Mouse (Mus musculus): Measurements from ENCODE around the gene Coro1c. TPM values are rescaled to one million over a fixed set of nuclear protein-coding genes. Genes with fewer than 3 reads are reported as not detected.

Gene Coro1c
- polyA plus RNA-seq, 1 experiment from 2014 or later, result 230 TPM

DNA sequence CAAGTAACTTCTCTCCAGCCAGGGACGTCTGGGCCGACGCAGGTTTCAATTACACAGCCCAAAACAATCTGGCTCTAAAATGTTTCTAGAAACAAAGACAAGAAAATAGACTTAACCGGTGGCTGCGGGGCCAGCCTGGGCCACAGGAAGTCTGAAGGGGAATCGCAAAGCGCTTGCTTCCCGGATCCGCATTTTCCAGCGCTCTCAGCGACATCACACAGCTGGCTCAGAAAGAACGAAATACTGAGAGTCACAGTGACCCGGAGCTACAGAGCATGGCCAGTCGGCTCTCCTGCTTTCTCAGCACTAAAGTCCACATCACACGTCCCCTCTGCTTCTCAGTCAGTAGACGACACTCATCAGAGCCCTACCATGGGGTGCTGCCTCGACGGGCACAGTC is 17.7 kb downstream of the Coro1c start:
- no peak overlapping the region for H3K4me3 ChIP-seq (replicated peaks; ENCODE audit: low read length)
- H3K9me3 ChIP-seq (ENCODE audit: control insufficient read depth, low read length), result no peaks in the 10 kb centered on the region
- peaks cover 37% of the 10 kb centered on the region for H3K4me1 ChIP-seq (replicated peaks; ENCODE audit: control insufficient read depth, insufficient read depth, low read length)
- no peak for ATAC-seq
- H3K36me3 ChIP-seq (ENCODE audit: control insufficient read depth, insufficient read depth), result no peaks in the 10 kb centered on the region
- no peak overlapping the region for H3K4me2 ChIP-seq (ENCODE audit: low read length)
- H3K27me3 ChIP-seq (replicated peaks; ENCODE audit: control insufficient read depth, insufficient read depth, low read length), result no peaks in the 10 kb centered on the region
- 82% methylated on average over 18 of the region's 18 CpGs for WGBS
- no peak overlapping the region; the same call in 1 of the 2 replicates for H3K27ac ChIP-seq (ENCODE audit: low read length)
- H3K9ac ChIP-seq (replicated peaks; ENCODE audit: low read depth, low read length), result no peak overlapping the region

DNA sequence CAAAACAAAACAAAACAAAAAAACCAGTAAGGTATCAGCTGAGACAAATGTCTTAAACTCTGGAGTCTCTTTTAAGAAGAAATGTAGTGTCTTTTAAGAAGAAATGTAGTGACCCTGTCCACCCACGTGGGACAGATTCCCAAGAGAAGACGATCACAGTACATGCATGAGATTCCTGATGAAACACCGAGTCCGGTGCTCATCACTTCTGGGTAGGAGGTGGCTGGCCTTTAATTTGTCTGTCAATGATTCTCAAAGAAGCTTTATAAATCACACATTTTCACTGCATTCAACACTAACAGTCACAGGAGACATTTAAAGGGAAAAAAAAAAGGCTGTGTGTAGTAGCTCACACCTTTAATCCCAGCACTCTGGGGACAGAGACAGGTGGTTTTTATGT is 18.6 kb downstream of the Coro1c start:
- peak overlapping the region; percentile 20; the same call in 1 of the 2 replicates for H3K27ac ChIP-seq (ENCODE audit: low read length)
- ATAC-seq, result no peak
- 66% methylated on average over 4 of the region's 4 CpGs for WGBS
- no peak overlapping the region for H3K4me3 ChIP-seq (replicated peaks; ENCODE audit: low read length)
- H3K9me3 ChIP-seq (ENCODE audit: control insufficient read depth, low read length), result no peaks in the 10 kb centered on the region
- no peaks in the 10 kb centered on the region for H3K27me3 ChIP-seq (replicated peaks; ENCODE audit: control insufficient read depth, insufficient read depth, low read length)
- no peaks in the 10 kb centered on the region for H3K36me3 ChIP-seq (ENCODE audit: control insufficient read depth, insufficient read depth)
- H3K4me2 ChIP-seq (ENCODE audit: low read length), result no peak overlapping the region
- peaks cover 47% of the 10 kb centered on the region for H3K4me1 ChIP-seq (replicated peaks; ENCODE audit: control insufficient read depth, insufficient read depth, low read length)
- no peak overlapping the region for H3K9ac ChIP-seq (replicated peaks; ENCODE audit: low read depth, low read length)

DNA sequence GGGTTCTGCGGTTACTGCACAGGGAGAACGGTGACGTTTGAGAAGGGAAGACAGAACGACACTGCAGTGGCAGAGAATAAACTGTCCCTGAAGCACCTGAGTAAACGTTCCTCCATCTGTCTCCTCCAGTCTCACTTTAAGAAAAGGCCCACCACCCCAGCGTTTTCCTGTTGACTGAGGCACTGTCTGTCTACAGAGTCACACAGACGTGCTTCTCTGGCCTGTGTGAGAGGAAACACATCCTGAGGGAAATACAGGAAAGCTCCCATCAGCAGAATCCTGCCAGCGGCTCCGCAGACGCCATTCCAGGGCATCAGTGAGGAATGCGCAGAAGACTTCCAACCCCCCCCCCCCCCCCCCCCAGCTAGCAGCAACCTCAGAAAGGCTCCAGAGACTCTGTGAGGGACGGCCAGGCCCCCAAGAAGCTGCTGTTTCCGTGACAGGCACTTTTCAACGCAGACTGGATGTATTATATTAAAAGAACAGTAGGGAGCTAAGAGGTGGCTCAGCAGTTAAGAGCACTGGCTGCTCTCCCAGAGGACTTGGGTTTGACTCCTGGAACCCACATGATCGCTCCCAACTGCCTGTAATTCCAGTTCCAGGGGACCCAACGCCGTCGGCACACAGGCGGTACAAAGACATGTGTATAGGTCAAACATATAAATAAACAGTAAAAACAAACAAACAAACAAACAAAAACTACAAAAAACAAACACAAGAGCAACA is 19.2 kb downstream of the Coro1c start:
- Histone ChIP-seq H3K9ac (replicated peaks; ENCODE audit: low read depth, low read length) (peak overlapping the region; percentile 8; the same call in 1 of the 2 replicates), H3K4me3 (replicated peaks; ENCODE audit: low read length) (no peak overlapping the region), H3K27me3 (replicated peaks; ENCODE audit: control insufficient read depth, insufficient read depth, low read length) (no peaks in the 10 kb centered on the region), H3K27ac (ENCODE audit: low read length) (peak overlapping the region; percentile 73), H3K36me3 (ENCODE audit: control insufficient read depth, insufficient read depth) (no peaks in the 10 kb centered on the region), H3K4me1 (replicated peaks; ENCODE audit: control insufficient read depth, insufficient read depth, low read length) (peaks cover 44% of the 10 kb centered on the region), H3K9me3 (ENCODE audit: control insufficient read depth, low read length) (no peaks in the 10 kb centered on the region), H3K4me2 (ENCODE audit: low read length) (no peak overlapping the region)
- ATAC-seq, result no peak
- WGBS, result 24% methylated on average over 19 of the region's 19 CpGs

DNA sequence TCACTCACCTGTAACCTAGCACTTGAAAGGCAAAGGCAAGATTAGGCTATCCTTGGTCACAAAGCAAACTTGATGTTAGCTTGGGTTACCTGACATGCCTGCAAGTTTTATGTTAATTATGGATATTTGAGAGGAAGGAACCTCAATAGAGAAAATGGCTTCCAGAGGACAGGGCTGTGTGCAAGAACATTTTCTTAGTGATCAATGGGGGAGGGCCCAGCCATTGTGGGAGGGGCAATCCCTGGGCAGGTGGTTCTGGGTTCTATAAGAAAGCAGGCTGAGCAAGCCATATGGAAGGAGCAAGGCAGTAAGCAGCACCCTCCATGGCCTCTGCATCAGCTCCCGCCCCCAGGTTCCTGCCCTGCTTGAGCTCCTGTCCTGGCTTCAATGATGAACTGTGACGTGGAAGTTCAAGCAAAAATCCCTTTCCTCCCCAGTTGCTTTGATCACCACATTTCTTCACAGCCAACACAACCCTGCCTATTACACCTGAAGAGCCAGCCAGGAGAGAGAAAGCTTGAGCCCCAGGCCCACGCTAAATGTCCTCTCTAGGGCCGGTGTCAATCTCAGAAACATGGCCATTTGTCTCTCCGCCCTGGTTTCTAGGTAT is 20.3 kb downstream of the Coro1c start:
- no peak for ATAC-seq
- WGBS, result 87% methylated on average over 5 of the region's 5 CpGs
- Histone ChIP-seq H3K27me3 (replicated peaks; ENCODE audit: control insufficient read depth, insufficient read depth, low read length) (no peaks in the 10 kb centered on the region), H3K9me3 (ENCODE audit: control insufficient read depth, low read length) (no peaks in the 10 kb centered on the region), H3K9ac (replicated peaks; ENCODE audit: low read depth, low read length) (no peak overlapping the region), H3K36me3 (ENCODE audit: control insufficient read depth, insufficient read depth) (no peaks in the 10 kb centered on the region), H3K4me1 (replicated peaks; ENCODE audit: control insufficient read depth, insufficient read depth, low read length) (peaks cover 55% of the 10 kb centered on the region), H3K4me2 (ENCODE audit: low read length) (no peak overlapping the region), H3K27ac (ENCODE audit: low read length) (no peak overlapping the region), H3K4me3 (replicated peaks; ENCODE audit: low read length) (no peak overlapping the region)

DNA sequence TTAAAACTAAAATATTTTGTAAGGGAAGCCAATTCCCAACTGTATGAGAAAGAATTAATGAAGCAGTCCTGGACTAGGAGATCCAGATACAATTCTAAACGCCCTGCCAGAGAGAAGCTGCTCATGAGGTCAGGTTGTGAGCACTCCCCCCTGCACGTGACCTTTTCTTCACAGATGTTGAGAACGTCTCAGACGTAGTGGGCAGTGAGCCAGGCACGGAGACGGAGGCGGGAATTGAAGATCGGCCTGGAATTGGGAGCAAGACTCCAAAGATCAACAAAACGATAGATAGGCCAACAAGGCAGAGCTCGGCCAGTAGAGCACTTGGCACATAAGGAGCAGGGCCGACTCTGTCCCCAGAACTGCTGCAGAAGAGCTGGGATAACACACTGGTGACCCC is 21.4 kb downstream of the Coro1c start:
- no peak overlapping the region for H3K4me2 ChIP-seq (ENCODE audit: low read length)
- H3K9me3 ChIP-seq (ENCODE audit: control insufficient read depth, low read length), result no peaks in the 10 kb centered on the region
- H3K27me3 ChIP-seq (replicated peaks; ENCODE audit: control insufficient read depth, insufficient read depth, low read length), result no peaks in the 10 kb centered on the region
- H3K36me3 ChIP-seq (ENCODE audit: control insufficient read depth, insufficient read depth), result no peaks in the 10 kb centered on the region
- H3K27ac ChIP-seq (ENCODE audit: low read length), result no peak overlapping the region; the same call in 1 of the 2 replicates
- ATAC-seq, result no peak
- no peak overlapping the region for H3K4me3 ChIP-seq (replicated peaks; ENCODE audit: low read length)
- H3K9ac ChIP-seq (replicated peaks; ENCODE audit: low read depth, low read length), result no peak overlapping the region
- H3K4me1 ChIP-seq (replicated peaks; ENCODE audit: control insufficient read depth, insufficient read depth, low read length), result peaks cover 67% of the 10 kb centered on the region
- WGBS, result 47% methylated on average over 11 of the region's 11 CpGs

DNA sequence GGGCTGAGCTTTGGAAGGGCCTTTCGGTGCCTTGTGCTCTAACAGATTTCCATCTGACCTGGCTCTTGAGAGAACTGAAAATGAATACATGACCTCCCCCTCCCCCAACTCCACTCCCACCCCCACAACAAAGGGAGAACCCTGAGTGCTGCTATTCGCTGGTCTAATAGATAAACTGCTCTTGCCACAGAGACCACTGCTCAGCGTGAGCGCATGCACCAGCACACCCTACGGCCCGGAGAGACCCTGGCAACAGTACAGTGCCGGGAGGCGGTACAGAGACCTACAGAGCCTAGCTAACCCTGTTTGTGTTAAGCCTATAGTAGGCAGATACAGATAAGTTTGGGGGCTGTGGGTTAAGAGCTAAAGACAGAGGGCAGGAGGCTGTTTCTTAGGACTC is 22.9 kb downstream of the Coro1c start:
- Histone ChIP-seq H3K36me3 (ENCODE audit: control insufficient read depth, insufficient read depth) (no peaks in the 10 kb centered on the region), H3K4me1 (replicated peaks; ENCODE audit: control insufficient read depth, insufficient read depth, low read length) (peaks cover 72% of the 10 kb centered on the region), H3K4me3 (replicated peaks; ENCODE audit: low read length) (no peak overlapping the region), H3K4me2 (ENCODE audit: low read length) (no peak overlapping the region), H3K9me3 (ENCODE audit: control insufficient read depth, low read length) (no peaks in the 10 kb centered on the region), H3K9ac (replicated peaks; ENCODE audit: low read depth, low read length) (no peak overlapping the region), H3K27ac (ENCODE audit: low read length) (no peak overlapping the region), H3K27me3 (replicated peaks; ENCODE audit: control insufficient read depth, insufficient read depth, low read length) (no peaks in the 10 kb centered on the region)
- no peak for ATAC-seq
- 50% methylated on average over 8 of the region's 8 CpGs for WGBS

DNA sequence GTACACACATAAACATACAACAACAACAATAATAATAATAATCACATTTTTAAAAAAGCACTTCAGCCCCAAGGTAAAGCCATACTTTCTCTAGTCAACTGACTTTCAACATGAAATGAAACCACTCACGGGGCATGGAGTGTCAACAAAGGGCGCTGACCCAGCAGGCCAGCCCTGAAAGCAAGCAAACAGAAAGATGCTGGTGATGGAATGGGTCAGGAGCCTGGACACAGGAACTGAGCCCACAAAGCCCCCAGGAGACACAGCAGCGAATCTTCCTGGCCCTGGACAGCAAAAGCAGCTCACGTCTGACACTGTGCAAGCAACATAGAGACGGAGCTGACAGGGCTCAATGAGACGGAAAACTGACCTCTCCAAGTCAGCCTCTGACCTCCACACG is 23.8 kb downstream of the Coro1c start:
- ATAC-seq, result no peak
- Histone ChIP-seq H3K9ac (replicated peaks; ENCODE audit: low read depth, low read length) (no peak overlapping the region), H3K4me2 (ENCODE audit: low read length) (no peak overlapping the region), H3K4me1 (replicated peaks; ENCODE audit: control insufficient read depth, insufficient read depth, low read length) (peaks cover 67% of the 10 kb centered on the region), H3K36me3 (ENCODE audit: control insufficient read depth, insufficient read depth) (no peaks in the 10 kb centered on the region; the same call in 1 of the 2 replicates), H3K27ac (ENCODE audit: low read length) (no peak overlapping the region), H3K9me3 (ENCODE audit: control insufficient read depth, low read length) (no peaks in the 10 kb centered on the region), H3K4me3 (replicated peaks; ENCODE audit: low read length) (no peak overlapping the region), H3K27me3 (replicated peaks; ENCODE audit: control insufficient read depth, insufficient read depth, low read length) (no peaks in the 10 kb centered on the region)
- WGBS, result 85% methylated on average over 7 of the region's 7 CpGs

DNA sequence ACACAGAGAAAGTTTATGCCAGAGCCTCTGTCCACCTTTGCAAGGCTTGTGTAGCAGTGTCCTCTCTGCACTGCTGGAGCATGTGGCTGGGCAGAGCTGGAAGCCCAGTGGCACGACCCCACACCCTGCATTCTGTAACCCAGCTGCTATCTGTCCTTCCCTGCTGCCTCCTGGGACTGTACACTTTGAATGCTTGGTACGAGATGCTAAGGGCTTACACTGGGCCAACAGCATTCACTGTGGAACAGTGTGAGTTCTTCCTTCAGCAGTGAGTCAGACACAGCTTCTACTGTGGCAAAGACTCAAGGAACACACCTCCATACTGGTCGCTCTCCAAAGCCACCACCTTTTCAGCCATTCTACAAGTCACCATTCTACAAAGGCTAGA is 25.2 kb downstream of the Coro1c start:
- Histone ChIP-seq H3K27me3 (replicated peaks; ENCODE audit: control insufficient read depth, insufficient read depth, low read length) (no peaks in the 10 kb centered on the region), H3K9ac (replicated peaks; ENCODE audit: low read depth, low read length) (no peak overlapping the region), H3K4me2 (ENCODE audit: low read length) (no peak overlapping the region), H3K9me3 (ENCODE audit: control insufficient read depth, low read length) (no peaks in the 10 kb centered on the region), H3K27ac (ENCODE audit: low read length) (peak overlapping the region; percentile 95), H3K4me3 (replicated peaks; ENCODE audit: low read length) (no peak overlapping the region), H3K36me3 (ENCODE audit: control insufficient read depth, insufficient read depth) (no peaks in the 10 kb centered on the region; the same call in 1 of the 2 replicates), H3K4me1 (replicated peaks; ENCODE audit: control insufficient read depth, insufficient read depth, low read length) (peaks cover 62% of the 10 kb centered on the region)
- 34% methylated on average over 3 of the region's 3 CpGs for WGBS
- peak; percentile 32; the same call in 1 of the 2 replicates for ATAC-seq

DNA sequence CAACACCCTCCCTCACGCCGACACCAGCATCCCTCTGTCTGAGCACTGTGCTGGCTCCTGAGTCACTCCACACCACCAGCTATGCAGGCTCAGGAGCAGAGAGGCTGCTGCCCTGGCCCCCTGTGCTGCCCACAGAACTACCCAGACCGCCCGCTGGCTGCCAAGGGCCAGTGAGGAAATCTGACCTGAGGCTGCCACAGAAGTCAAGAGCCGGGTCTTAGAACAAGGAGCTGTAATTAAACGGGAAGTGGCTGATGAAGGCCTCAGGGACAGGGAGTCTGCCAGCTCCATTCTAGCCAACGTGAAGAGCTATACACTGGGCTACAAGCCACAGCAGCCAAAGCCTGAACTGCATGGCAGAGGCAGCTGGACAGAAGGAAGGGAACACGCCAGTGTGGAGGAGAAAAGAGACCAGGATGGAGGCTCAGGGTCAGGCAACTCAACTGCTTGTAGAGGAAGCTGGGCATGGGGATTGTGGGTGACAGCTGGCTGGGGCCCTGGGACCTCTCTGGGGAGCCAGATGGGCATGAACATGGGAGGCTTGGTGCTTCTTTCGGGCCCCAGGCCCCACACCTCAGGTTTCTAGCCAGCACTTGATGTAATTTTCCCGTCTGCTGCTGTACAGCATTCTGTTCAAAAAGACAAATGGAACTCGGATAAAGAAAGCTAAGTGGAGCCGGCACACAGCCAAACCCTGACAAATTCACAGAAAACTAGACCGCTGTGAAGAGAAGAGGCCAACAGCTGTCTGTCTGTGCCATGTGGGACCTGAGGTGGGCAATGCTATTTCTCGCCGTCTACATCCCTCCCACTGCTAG is 25.8 kb downstream of the Coro1c start:
- peak; percentile 73 for ATAC-seq
- peak overlapping the region; percentile 50 for H3K9ac ChIP-seq (replicated peaks; ENCODE audit: low read depth, low read length)
- 26% methylated on average over 15 of the region's 15 CpGs for WGBS

More for the DNA sequence above, 25.8 kb downstream of the Coro1c start:
- no peak overlapping the region for H3K4me3 ChIP-seq (replicated peaks; ENCODE audit: low read length)
- H3K9me3 ChIP-seq (ENCODE audit: control insufficient read depth, low read length), result no peaks in the 10 kb centered on the region
- no peaks in the 10 kb centered on the region for H3K27me3 ChIP-seq (replicated peaks; ENCODE audit: control insufficient read depth, insufficient read depth, low read length)
- H3K4me1 ChIP-seq (replicated peaks; ENCODE audit: control insufficient read depth, insufficient read depth, low read length), result peaks cover 61% of the 10 kb centered on the region
- peak overlapping the region; percentile 95 for H3K27ac ChIP-seq (ENCODE audit: low read length)
- H3K4me2 ChIP-seq (ENCODE audit: low read length), result peak overlapping the region; percentile 17
- no peaks in the 10 kb centered on the region; the same call in 1 of the 2 replicates for H3K36me3 ChIP-seq (ENCODE audit: control insufficient read depth, insufficient read depth)

All from forebrain, embryonic 16.5 days (tissue).